Mouse (Mus musculus): ENCODE results near the gene Xpo5.
A peak's percentile ranks its signal among the peaks of the same experiment; 100 is the strongest.

Xpo5 gene

GRCm38 (mm10) chr17:46201151-46201550 is 1.4 kb upstream of the Xpo5 start:
- DNase-seq (ENCODE audit: low spot score in 2 of 2), result no peak

GRCm38 (mm10) chr17:46203078-46203477 is 496 bp downstream of the Xpo5 start:
- DNase-seq (ENCODE audit: low spot score in 2 of 2), result peak in 1 of 2 experiments; percentile 23

- no peak for DNase-seq (ENCODE audit: low spot score in 2 of 2)
These were observed 4.1 kb downstream of the Xpo5 start for GRCm38 (mm10) chr17:46206676-46207075.

- no peak for DNase-seq (ENCODE audit: low spot score in 2 of 2)
These were observed 8.0 kb downstream of the Xpo5 start for GRCm38 (mm10) chr17:46210550-46210949.

- no peak for DNase-seq (ENCODE audit: low spot score in 2 of 2)
These were observed 19.0 kb downstream of the Xpo5 start for GRCm38 (mm10) chr17:46221601-46222000.

- no peak for DNase-seq (ENCODE audit: low spot score in 2 of 2)
These were observed 25.0 kb downstream of the Xpo5 start for GRCm38 (mm10) chr17:46227576-46227975.

GRCm38 (mm10) chr17:46236067-46236466 is 33.5 kb downstream of the Xpo5 start:
- DNase-seq (ENCODE audit: low spot score in 2 of 2), result no peak

GRCm38 (mm10) chr17:46237079-46237478 is 34.5 kb downstream of the Xpo5 start:
- DNase-seq (ENCODE audit: low spot score in 2 of 2), result no peak

- DNase-seq (ENCODE audit: low spot score in 2 of 2), result no peak
These were observed 34.9 kb downstream of the Xpo5 start for GRCm38 (mm10) chr17:46237480-46237879.

GRCm38 (mm10) chr17:46239516-46240114 is 37.0 kb downstream of the Xpo5 start:
- no peak for DNase-seq (ENCODE audit: low spot score in 2 of 2)

- DNase-seq (ENCODE audit: low spot score in 2 of 2), result no peak
These were observed 38.9 kb downstream of the Xpo5 start for GRCm38 (mm10) chr17:46241471-46241870.

- DNase-seq (ENCODE audit: low spot score in 2 of 2), result no peak
These were observed 39.7 kb downstream of the Xpo5 start for GRCm38 (mm10) chr17:46242274-46242673.

GRCm38 (mm10) chr17:46242993-46243392 is 40.4 kb downstream of the Xpo5 start:
- DNase-seq (ENCODE audit: low spot score in 2 of 2), result no peak

- no peak for DNase-seq (ENCODE audit: low spot score in 2 of 2)
These were observed 41.0 kb downstream of the Xpo5 start for GRCm38 (mm10) chr17:46243624-46244023.

- DNase-seq (ENCODE audit: low spot score in 2 of 2), result no peak
These were observed 42.0 kb downstream of the Xpo5 start for GRCm38 (mm10) chr17:46244579-46244978.

GRCm38 (mm10) chr17:46247512-46248188 is 45.1 kb downstream of the Xpo5 start, which contains the start of the genes Polr1c and Yipf3:
TSS of gene Polr1c (minus strand) at chr17:46248054.
TSS of gene Yipf3 (plus strand) at chr17:46248080.
- DNase-seq (ENCODE audit: low spot score in 2 of 2), result peak; percentile 93

GRCm38 (mm10) chr17:46248189-46248522 is 45.6 kb downstream of the Xpo5 start:
- DNase-seq (ENCODE audit: low spot score in 2 of 2), result no peak

- DNase-seq (ENCODE audit: low spot score in 2 of 2), result no peak
These were observed 48.6 kb downstream of the Xpo5 start for GRCm38 (mm10) chr17:46251174-46251573.

GRCm38 (mm10) chr17:46252571-46253451 is 50.2 kb downstream of the Xpo5 start:
- DNase-seq (ENCODE audit: low spot score in 2 of 2), result no peak

- DNase-seq (ENCODE audit: low spot score in 2 of 2), result peak; percentile 92 to 94
These were observed 51.0 kb downstream of the Xpo5 start, which contains the start of gene Lrrc73 for GRCm38 (mm10) chr17:46253452-46254084. TSS of gene Lrrc73 (plus strand) at chr17:46253531.

GRCm38 (mm10) chr17:46254106-46254505 is 51.5 kb downstream of the Xpo5 start:
- DNase-seq (ENCODE audit: low spot score in 2 of 2), result peak in 1 of 2 experiments; percentile 40

GRCm38 (mm10) chr17:46255147-46255546 is 52.6 kb downstream of the Xpo5 start:
- DNase-seq (ENCODE audit: low spot score in 2 of 2), result no peak
